In the genomic region with DNA sequence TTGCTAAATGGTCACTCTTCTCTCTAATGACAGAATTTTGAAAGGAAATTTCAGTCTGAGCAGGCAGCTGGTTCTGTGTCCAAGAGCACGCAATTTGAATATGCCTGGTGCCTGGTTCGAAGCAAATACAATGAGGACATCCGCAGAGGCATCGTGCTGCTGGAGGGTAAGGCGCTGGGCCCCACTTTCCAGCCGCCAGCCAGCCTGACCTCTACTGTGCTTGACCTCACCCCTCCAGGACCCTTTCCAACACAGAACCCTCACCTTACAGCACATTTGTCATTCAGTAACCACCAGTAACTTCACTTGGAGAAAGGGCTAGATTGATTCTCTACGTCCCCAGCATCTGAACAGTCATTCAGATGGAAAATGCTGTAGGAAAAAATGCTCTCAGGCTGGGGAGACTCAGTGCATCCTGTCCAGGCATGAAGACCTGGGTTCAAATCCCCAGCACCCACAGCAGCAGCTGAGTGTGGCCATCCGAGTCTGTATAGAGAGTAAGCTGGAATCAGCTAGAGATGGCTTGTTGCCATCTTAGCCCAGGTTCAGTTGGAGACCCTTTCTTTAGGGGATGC, we compare ENCODE assay signal across 7 mouse cellular contexts. TPM values are rescaled to one million over a fixed set of nuclear protein-coding genes. Genes with fewer than 3 reads are reported as not detected.
DNase-seq lines count a peak whose midpoint lies in the region; ATAC-seq and TF ChIP-seq lines count a peak whose summit lies in the region.

No protein-coding gene starts in this region.

- WGBS in lung, embryonic 14.5 days: 69% methylated on average over 8 of the region's 8 CpGs
- 69% methylated on average over 8 of the region's 8 CpGs for WGBS in forebrain, embryonic 13.5 days
- 77% methylated on average over 8 of the region's 8 CpGs for WGBS in limb, embryonic 14.5 days
- WGBS in stomach, embryonic 15.5 days: 67% methylated on average over 8 of the region's 8 CpGs

- H3K27me3 ChIP-seq in lung, embryonic 14.5 days (ENCODE audit: insufficient read depth, low read length): no peaks in the 10 kb centered on the region
- H3K27me3 ChIP-seq in forebrain, embryonic 13.5 days: no peaks in the 10 kb centered on the region
- H3K27me3 ChIP-seq in limb, embryonic 14.5 days (ENCODE audit: control insufficient read depth, insufficient read depth, low read length): no peaks in the 10 kb centered on the region
- no peaks in the 10 kb centered on the region for H3K27me3 ChIP-seq in stomach, embryonic 15.5 days (replicated peaks)

- DNase-seq in lung, embryonic 14.5 days: no peak
- no peak for DNase-seq in lung, postnatal 4 days
- no peak for DNase-seq in limb, embryonic 14.5 days (ENCODE audit: low spot score)
- DNase-seq in left cerebral cortex, postnatal 25 days (ENCODE audit: low spot score in 2 of 2): no peak

- peak overlapping the region; percentile 78 for H3K4me2 ChIP-seq in lung, embryonic 14.5 days
- peak overlapping the region; percentile 73 for H3K4me2 ChIP-seq in forebrain, embryonic 13.5 days
- peak overlapping the region; percentile 87 for H3K4me2 ChIP-seq in limb, embryonic 14.5 days (replicated peaks; ENCODE audit: low read depth, low read length, severe bottlenecking)
- peak overlapping the region; percentile 69 for H3K4me2 ChIP-seq in stomach, embryonic 15.5 days

- intact Hi-C loops in left cerebral cortex, postnatal 25 days (cut with DNase I): loop anchor here (1.0 to 2.0 kb wide), 2 partner anchors 10 to 44 kb away; partner anchors contain the start of gene Fis1

- H3K27ac ChIP-seq in lung, embryonic 14.5 days (ENCODE audit: low read depth): peak overlapping the region; percentile 86; the same call in 1 of the 2 replicates
- H3K27ac ChIP-seq in forebrain, embryonic 13.5 days: peak overlapping the region; percentile 87
- no peak overlapping the region for H3K27ac ChIP-seq in limb, embryonic 14.5 days (replicated peaks; ENCODE audit: low read depth, low read length)
- peak overlapping the region; percentile 82 for H3K27ac ChIP-seq in stomach, embryonic 15.5 days

- peaks cover 15% of the 10 kb centered on the region; the same call in 1 of the 2 replicates for H3K4me1 ChIP-seq in lung, embryonic 14.5 days (ENCODE audit: insufficient read depth)
- H3K4me1 ChIP-seq in forebrain, embryonic 13.5 days: peaks cover 16% of the 10 kb centered on the region
- H3K4me1 ChIP-seq in limb, embryonic 14.5 days (ENCODE audit: control insufficient read depth, insufficient read depth, low read length): peaks cover 14% of the 10 kb centered on the region
- H3K4me1 ChIP-seq in stomach, embryonic 15.5 days: peaks cover 46% of the 10 kb centered on the region

- peak overlapping the region; percentile 67 for H3K9ac ChIP-seq in lung, embryonic 14.5 days
- H3K9ac ChIP-seq in forebrain, embryonic 13.5 days: peak overlapping the region; percentile 74
- H3K9ac ChIP-seq in limb, embryonic 14.5 days (ENCODE audit: low read depth, low read length, severe bottlenecking): peak overlapping the region; percentile 77
- H3K9ac ChIP-seq in stomach, embryonic 15.5 days: 0 out of 2 replicates have a peak overlapping the region, but pooled peaks have one; percentile 43

- H3K9me3 ChIP-seq in lung, embryonic 14.5 days (ENCODE audit: low read depth, low read length): no peaks in the 10 kb centered on the region
- H3K9me3 ChIP-seq in forebrain, embryonic 13.5 days (replicated peaks): no peaks in the 10 kb centered on the region
- no peaks in the 10 kb centered on the region for H3K9me3 ChIP-seq in limb, embryonic 14.5 days (ENCODE audit: control insufficient read depth, low read length)
- no peaks in the 10 kb centered on the region for H3K9me3 ChIP-seq in stomach, embryonic 15.5 days

- peak overlapping the region; percentile 60 for H3K4me3 ChIP-seq in lung, embryonic 14.5 days (ENCODE audit: low read depth, low read length)
- H3K4me3 ChIP-seq in forebrain, embryonic 13.5 days: peak overlapping the region; percentile 60
- H3K4me3 ChIP-seq in limb, embryonic 14.5 days (replicated peaks; ENCODE audit: low read length): peak overlapping the region; percentile 76
- peak overlapping the region; percentile 63 for H3K4me3 ChIP-seq in stomach, embryonic 15.5 days (replicated peaks)

- TF ChIP-seq CTCF in lung, embryonic 14.5 days (IDR thresholded peaks at IDR 0.05; ENCODE audit: low read depth): no peak

- peaks cover 38% of the 10 kb centered on the region for H3K36me3 ChIP-seq in lung, embryonic 14.5 days (ENCODE audit: insufficient read depth)
- peaks cover 50% of the 10 kb centered on the region for H3K36me3 ChIP-seq in forebrain, embryonic 13.5 days (ENCODE audit: poor library complexity, severe bottlenecking)
- peaks cover 36% of the 10 kb centered on the region for H3K36me3 ChIP-seq in limb, embryonic 14.5 days (ENCODE audit: control insufficient read depth, insufficient read depth, low read length)
- peaks cover 23% of the 10 kb centered on the region for H3K36me3 ChIP-seq in stomach, embryonic 15.5 days

- TF ChIP-seq POLR2A in limb, embryonic 14.5 days (IDR thresholded peaks at IDR 0.05; ENCODE audit: borderline replicate concordance, extremely low read depth, insufficient read depth, insufficient read length): no peak

- ATAC-seq in lung, embryonic 14.5 days (ENCODE audit: insufficient read depth): no peak
- ATAC-seq in forebrain, embryonic 13.5 days: no peak
- no peak for ATAC-seq in limb, embryonic 14.5 days (ENCODE audit: low FRiP score, low read depth)
- no peak for ATAC-seq in stomach, embryonic 15.5 days (ENCODE audit: insufficient read depth, low FRiP score, low read depth)
- ATAC-seq in frontal cortex, adult (ENCODE audit: low TSS enrichment): no peak

RNA-seq across cellular contexts. Expression of gene Cldn15, which starts 3.4 kb away (rescaled TPM):
- 5.3 and 5.7 TPM in 2 replicates for polyA plus RNA-seq in lung, embryonic 14.5 days (2014; fragmentation: Nextera tagmentation; extraction: Ambion mirVana)
- polyA plus RNA-seq in forebrain, embryonic 13.5 days (2015; fragmentation: Nextera tagmentation; extraction: Ambion mirVana): 0.13 and 0.31 TPM in 2 replicates
- 0.60 and 0.74 TPM in 2 replicates for polyA plus RNA-seq in limb, embryonic 14.5 days (2012; rRNA removed)
- 0.28 TPM in 1 of 2 replicates, not detected in the other for polyA plus RNA-seq in limb, embryonic 14.5 days (2014; fragmentation: Nextera tagmentation; extraction: Ambion mirVana)
- polyA plus RNA-seq in stomach, embryonic 15.5 days (2015; fragmentation: Nextera tagmentation; extraction: Ambion mirVana): 8.9 and 10.8 TPM in 2 replicates
- total RNA-seq in left cerebral cortex, postnatal 25 days (2021): not detected

RNA-seq across cellular contexts. Expression of gene Fis1, which starts 10.0 kb away (rescaled TPM):
- polyA plus RNA-seq in lung, embryonic 14.5 days (2014; fragmentation: Nextera tagmentation; extraction: Ambion mirVana): 306 and 314 TPM in 2 replicates
- 350 and 357 TPM in 2 replicates for polyA plus RNA-seq in forebrain, embryonic 13.5 days (2015; fragmentation: Nextera tagmentation; extraction: Ambion mirVana)
- 194 and 225 TPM in 2 replicates for polyA plus RNA-seq in limb, embryonic 14.5 days (2012; rRNA removed)
- polyA plus RNA-seq in limb, embryonic 14.5 days (2014; fragmentation: Nextera tagmentation; extraction: Ambion mirVana): 284 and 300 TPM in 2 replicates
- polyA plus RNA-seq in stomach, embryonic 15.5 days (2015; fragmentation: Nextera tagmentation; extraction: Ambion mirVana): 246 and 259 TPM in 2 replicates
- total RNA-seq in left cerebral cortex, postnatal 25 days (2021): 100 to 1,000 TPM; 263 to 271 TPM

RNA-seq across cellular contexts. Expression of gene Plod3, which starts 23.8 kb away (rescaled TPM):
- polyA plus RNA-seq in lung, embryonic 14.5 days (2014; fragmentation: Nextera tagmentation; extraction: Ambion mirVana): 43.5 and 43.7 TPM in 2 replicates
- polyA plus RNA-seq in forebrain, embryonic 13.5 days (2015; fragmentation: Nextera tagmentation; extraction: Ambion mirVana): 25.8 and 28.9 TPM in 2 replicates
- 114 and 126 TPM in 2 replicates for polyA plus RNA-seq in limb, embryonic 14.5 days (2012; rRNA removed)
- polyA plus RNA-seq in limb, embryonic 14.5 days (2014; fragmentation: Nextera tagmentation; extraction: Ambion mirVana): 54.0 and 55.1 TPM in 2 replicates
- 44.8 and 46.8 TPM in 2 replicates for polyA plus RNA-seq in stomach, embryonic 15.5 days (2015; fragmentation: Nextera tagmentation; extraction: Ambion mirVana)
- total RNA-seq in left cerebral cortex, postnatal 25 days (2021): 10 to 100 TPM; 33.7 to 38.5 TPM

RNA-seq across cellular contexts. Expression of gene Znhit1, which starts 24.8 kb away (rescaled TPM):
- 88.9 and 97.4 TPM in 2 replicates for polyA plus RNA-seq in lung, embryonic 14.5 days (2014; fragmentation: Nextera tagmentation; extraction: Ambion mirVana)
- polyA plus RNA-seq in forebrain, embryonic 13.5 days (2015; fragmentation: Nextera tagmentation; extraction: Ambion mirVana): 110 and 113 TPM in 2 replicates
- 82.4 and 82.7 TPM in 2 replicates for polyA plus RNA-seq in limb, embryonic 14.5 days (2012; rRNA removed)
- 105 and 112 TPM in 2 replicates for polyA plus RNA-seq in limb, embryonic 14.5 days (2014; fragmentation: Nextera tagmentation; extraction: Ambion mirVana)
- polyA plus RNA-seq in stomach, embryonic 15.5 days (2015; fragmentation: Nextera tagmentation; extraction: Ambion mirVana): 90.6 and 94.3 TPM in 2 replicates
- 10 to 100 TPM; 86.2 to 88.5 TPM for total RNA-seq in left cerebral cortex, postnatal 25 days (2021)

RNA-seq across cellular contexts. Expression of gene Ift22, which starts 55.1 kb away (rescaled TPM):
- 72.2 and 78.1 TPM in 2 replicates for polyA plus RNA-seq in lung, embryonic 14.5 days (2014; fragmentation: Nextera tagmentation; extraction: Ambion mirVana)
- 123 and 126 TPM in 2 replicates for polyA plus RNA-seq in forebrain, embryonic 13.5 days (2015; fragmentation: Nextera tagmentation; extraction: Ambion mirVana)
- polyA plus RNA-seq in limb, embryonic 14.5 days (2012; rRNA removed): 23.4 and 28.8 TPM in 2 replicates
- polyA plus RNA-seq in limb, embryonic 14.5 days (2014; fragmentation: Nextera tagmentation; extraction: Ambion mirVana): 56.6 and 58.9 TPM in 2 replicates
- 59.5 and 62.3 TPM in 2 replicates for polyA plus RNA-seq in stomach, embryonic 15.5 days (2015; fragmentation: Nextera tagmentation; extraction: Ambion mirVana)
- 100 to 1,000 TPM in 1 of 2 experiments, 10 to 100 TPM in 1; 95.3 to 108 TPM for total RNA-seq in left cerebral cortex, postnatal 25 days (2021)
